Mouse (Mus musculus): ENCODE results near the gene Hnrnpul1. TPM values are rescaled to one million over a fixed set of nuclear protein-coding genes. Genes with fewer than 3 reads are reported as not detected.

Gene Hnrnpul1
- polyA plus RNA-seq, 1 experiment from 2014 or later: 58.5 TPM

DNA sequence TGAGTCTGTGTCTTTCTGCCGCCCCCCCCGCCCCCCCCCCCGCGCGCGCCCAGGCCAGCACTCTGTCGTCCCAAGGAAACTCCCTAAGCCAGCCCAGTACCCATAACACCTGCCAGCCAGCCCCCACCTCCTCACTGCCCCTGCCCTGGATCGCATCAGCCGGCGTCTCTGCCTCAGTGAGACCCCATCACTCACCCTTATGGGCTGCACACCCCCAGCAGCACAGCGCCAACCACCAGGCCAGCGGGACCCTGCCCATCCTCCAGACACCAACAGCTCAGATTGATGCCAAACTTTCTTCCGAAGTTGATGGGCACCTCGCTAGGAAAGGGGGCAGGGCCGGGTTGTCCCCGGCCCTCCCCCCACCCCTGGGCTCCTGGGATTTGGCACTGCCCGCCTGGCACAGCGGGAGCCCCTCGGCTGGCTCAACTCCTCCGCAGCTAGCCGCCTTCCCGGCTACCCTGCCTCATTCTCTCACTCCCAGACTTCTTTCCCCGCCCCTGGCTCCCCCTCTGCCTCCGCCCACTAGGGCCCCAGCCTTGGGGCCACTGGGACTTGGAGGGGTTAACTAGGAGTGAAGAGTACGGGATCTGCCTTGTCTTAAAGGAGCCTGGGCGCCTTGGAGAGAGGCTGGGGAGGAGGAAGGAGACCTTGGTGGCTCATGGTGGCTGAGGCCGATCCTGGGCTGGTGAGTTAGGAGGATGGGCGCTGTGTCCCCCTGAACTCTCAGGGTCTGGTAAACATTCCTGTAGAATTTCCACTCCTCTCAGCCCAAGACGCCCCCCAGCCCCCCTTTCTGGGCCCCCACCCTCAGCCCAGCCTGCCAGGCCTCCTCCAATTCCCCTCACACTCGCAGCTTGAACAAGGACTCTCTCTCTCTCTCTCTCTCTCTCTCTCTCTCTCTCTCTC is 33.9 kb upstream of the Hnrnpul1 start, which contains the start of gene Axl:
Axl (minus strand) TSS at position 486 of the 909 bp plus-strand sequence.
- Histone ChIP-seq H3K27ac (peak within 1 kb of the TSS; percentile 55), H3K4me2 (peak within 1 kb of the TSS; percentile 87), H3K36me3 (no peaks in the 10 kb centered on the region), H3K9me3 (no peaks in the 10 kb centered on the region), H3K4me1 (peaks cover 31% of the 10 kb centered on the region), H3K4me3 (peak within 1 kb of the TSS; percentile 59), H3K9ac (peak within 1 kb of the TSS; percentile 60), H3K27me3 (no peaks in the 10 kb centered on the region)
- WGBS: under 1% methylated on average over 29 of the region's 30 CpGs
- ATAC-seq (ENCODE audit: borderline replicate concordance, extremely low read depth, low FRiP score, low TSS enrichment): peak; percentile 90

DNA sequence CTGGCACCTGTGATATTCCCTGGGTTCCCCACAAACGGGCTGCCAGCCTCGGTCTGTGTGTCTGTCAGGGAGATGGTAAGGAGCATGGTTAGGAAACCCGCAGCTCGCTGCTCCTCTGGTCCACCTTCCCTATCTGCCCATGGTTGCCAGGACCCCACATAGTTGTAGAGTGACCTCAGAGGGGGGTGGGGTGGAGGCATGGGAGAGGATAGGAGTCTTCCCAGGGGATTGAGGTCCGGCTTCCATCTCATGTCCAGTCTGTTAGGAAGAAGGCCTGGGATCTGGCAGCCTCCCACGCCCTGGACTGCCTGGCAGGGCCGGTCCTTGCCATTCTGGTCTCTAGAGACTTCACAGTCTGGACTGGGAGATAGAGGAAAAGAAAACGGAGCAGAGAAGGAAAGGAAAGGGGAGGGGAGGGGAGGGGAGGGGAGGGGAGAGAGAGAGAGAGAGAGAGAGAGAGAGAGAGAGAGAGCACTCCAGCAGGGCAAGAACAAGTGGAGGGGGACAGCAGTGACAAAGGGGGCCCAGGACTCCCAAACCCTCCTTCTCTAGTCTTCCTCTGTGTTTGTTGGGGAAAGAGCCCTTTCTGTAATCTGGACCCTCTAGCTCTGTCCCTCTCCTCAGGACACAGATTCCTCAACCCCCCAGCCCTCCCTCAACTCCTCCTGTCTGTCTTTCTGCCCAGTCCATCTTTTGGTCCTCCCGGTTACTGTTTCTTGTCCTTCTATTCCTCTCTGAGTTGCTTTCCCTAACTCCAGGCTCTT is 33.1 kb upstream of the Hnrnpul1 start:
- Histone ChIP-seq H3K9me3 (no peaks in the 10 kb centered on the region), H3K4me2 (peak overlapping the region; percentile 87), H3K27me3 (no peaks in the 10 kb centered on the region), H3K27ac (peak overlapping the region; percentile 47; the same call in 1 of the 2 replicates), H3K36me3 (no peaks in the 10 kb centered on the region), H3K4me3 (peak overlapping the region; percentile 59), H3K9ac (peak overlapping the region; percentile 60), H3K4me1 (peaks cover 36% of the 10 kb centered on the region)
- WGBS: 15% methylated on average over 9 of the region's 9 CpGs
- ATAC-seq (ENCODE audit: borderline replicate concordance, extremely low read depth, low FRiP score, low TSS enrichment): peak; percentile 4; the same call in 1 of the 2 replicates

DNA sequence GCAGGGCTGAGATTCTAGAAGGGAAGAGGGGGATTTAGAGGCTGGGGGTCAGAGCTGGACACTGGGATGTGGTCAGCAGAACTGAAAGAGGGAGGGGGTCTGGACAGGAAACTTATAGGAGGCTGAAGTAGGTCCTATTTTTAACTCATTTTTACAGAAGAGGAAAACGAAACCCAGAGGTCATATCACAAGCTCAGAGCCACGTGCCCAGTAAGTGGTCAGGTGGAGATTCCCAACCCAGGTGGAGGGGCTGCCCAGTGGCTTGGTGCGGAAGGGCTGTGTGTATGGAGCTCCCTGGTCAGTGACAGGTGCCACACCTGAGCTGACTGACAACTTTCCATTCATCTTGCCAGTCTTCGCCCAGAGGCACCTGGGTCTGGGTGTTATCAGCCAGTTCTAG is 32.4 kb upstream of the Hnrnpul1 start:
- Histone ChIP-seq H3K4me3 (peak overlapping the region; percentile 59), H3K4me2 (peak overlapping the region; percentile 87), H3K27me3 (no peaks in the 10 kb centered on the region), H3K36me3 (no peaks in the 10 kb centered on the region), H3K9ac (peak overlapping the region; percentile 22; the same call in 1 of the 2 replicates), H3K9me3 (no peaks in the 10 kb centered on the region), H3K27ac (no peak overlapping the region), H3K4me1 (peaks cover 42% of the 10 kb centered on the region)
- 58% methylated on average over 4 of the region's 4 CpGs for WGBS
- no peak for ATAC-seq (ENCODE audit: borderline replicate concordance, extremely low read depth, low FRiP score, low TSS enrichment)

DNA sequence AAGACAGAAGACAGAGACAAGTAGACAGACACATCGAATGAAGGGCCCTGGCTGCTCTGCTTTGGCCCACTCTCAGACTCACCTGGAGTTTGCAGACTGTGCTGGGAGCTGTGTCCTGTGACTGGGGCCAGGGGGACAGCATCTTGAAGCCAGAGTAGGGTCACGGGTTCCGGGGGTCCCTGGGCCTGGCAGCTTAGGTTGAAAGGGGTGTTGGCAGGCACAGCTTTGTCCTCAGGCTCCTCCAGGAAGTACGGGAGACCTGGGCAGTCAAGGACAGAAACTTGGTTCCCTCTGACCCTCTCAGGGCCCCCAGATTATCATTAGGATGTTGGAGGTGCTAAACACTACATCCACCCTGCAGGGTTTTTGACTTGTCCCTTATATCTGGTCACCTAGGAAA is 31.2 kb upstream of the Hnrnpul1 start:
- no peaks in the 10 kb centered on the region for H3K9me3 ChIP-seq
- H3K36me3 ChIP-seq: no peaks in the 10 kb centered on the region
- no peak overlapping the region for H3K27ac ChIP-seq
- H3K4me2 ChIP-seq: no peak overlapping the region
- ATAC-seq (ENCODE audit: borderline replicate concordance, extremely low read depth, low FRiP score, low TSS enrichment): no peak
- H3K4me1 ChIP-seq: peaks cover 54% of the 10 kb centered on the region
- WGBS: 67% methylated on average over 4 of the region's 4 CpGs
- no peaks in the 10 kb centered on the region for H3K27me3 ChIP-seq
- H3K9ac ChIP-seq: no peak overlapping the region
- H3K4me3 ChIP-seq: no peak overlapping the region

DNA sequence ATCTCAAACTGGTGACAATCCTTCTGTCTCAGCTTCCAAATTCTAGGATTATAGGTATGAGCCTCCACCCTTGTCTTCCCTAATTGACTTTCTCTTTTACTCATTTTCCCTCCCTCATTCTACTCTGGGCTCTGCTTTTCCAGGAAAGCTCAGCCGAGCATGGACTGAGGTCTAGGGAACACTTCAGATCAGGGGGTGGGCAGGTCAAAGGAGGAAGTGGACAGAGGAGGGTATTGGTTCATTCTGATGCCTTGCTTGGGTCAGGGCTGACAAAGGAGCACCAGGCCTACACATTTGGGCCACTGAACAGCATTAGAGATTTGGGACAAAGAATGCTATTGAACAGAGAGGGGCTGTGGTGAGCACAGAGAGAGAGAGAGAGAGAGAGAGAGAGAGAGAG is 30.3 kb upstream of the Hnrnpul1 start:
- ATAC-seq (ENCODE audit: borderline replicate concordance, extremely low read depth, low FRiP score, low TSS enrichment): no peak
- no peak overlapping the region for H3K9ac ChIP-seq
- no peak overlapping the region for H3K27ac ChIP-seq
- no peak overlapping the region for H3K4me3 ChIP-seq
- no peaks in the 10 kb centered on the region for H3K9me3 ChIP-seq
- H3K4me1 ChIP-seq: peaks cover 51% of the 10 kb centered on the region
- 55% methylated on average over 1 of the region's 1 CpGs for WGBS
- no peaks in the 10 kb centered on the region for H3K27me3 ChIP-seq
- no peak overlapping the region for H3K4me2 ChIP-seq
- H3K36me3 ChIP-seq: no peaks in the 10 kb centered on the region

DNA sequence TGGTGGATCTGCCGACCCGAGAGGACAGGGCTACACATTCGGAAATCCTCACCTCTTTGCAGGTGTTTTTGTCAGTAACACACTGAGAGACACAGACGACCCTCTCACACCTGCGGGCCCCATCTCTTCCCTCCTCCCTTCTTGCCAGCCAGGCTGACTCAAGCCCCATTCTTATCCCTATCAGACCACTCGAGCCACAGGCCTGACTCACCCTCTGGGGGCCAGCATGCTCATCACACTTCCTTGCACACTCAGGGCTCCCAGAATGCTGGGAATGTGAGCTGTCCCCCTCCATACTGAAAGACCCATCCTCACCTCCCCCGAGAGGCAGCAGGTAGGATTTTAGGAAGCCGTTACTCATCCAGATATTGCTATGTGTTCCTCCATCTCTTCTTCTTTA is 29.2 kb upstream of the Hnrnpul1 start:
- ATAC-seq (ENCODE audit: borderline replicate concordance, extremely low read depth, low FRiP score, low TSS enrichment): no peak
- 52% methylated on average over 8 of the region's 8 CpGs for whole genome bisulfite sequencing
- no peak overlapping the region for H3K27ac ChIP-seq
- H3K9ac ChIP-seq: no peak overlapping the region
- H3K36me3 ChIP-seq: no peaks in the 10 kb centered on the region
- H3K4me1 ChIP-seq: peaks cover 42% of the 10 kb centered on the region
- no peaks in the 10 kb centered on the region for H3K27me3 ChIP-seq
- H3K9me3 ChIP-seq: no peaks in the 10 kb centered on the region
- H3K4me3 ChIP-seq: no peak overlapping the region
- no peak overlapping the region for H3K4me2 ChIP-seq

DNA sequence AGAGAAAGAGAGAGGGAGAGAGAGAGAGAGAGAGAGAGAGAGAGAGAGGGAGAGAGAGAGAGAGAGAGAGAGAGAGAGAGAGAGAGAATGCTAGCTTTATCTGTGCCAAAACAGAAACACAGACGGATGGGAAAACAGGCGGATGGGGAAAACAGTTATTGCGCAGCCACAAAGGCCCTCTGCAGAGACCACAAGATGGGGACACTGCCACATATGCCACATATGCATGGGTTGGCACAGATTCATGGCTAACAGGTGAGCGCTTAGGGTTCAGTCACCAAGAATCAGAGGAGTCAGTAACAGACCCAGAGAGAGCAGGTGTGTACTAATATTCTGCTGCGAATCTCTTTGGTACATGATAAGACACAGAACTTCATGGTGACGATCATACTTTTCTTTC is 28.2 kb upstream of the Hnrnpul1 start:
- peak overlapping the region; percentile 90; the same call in 1 of the 2 replicates for H3K27ac ChIP-seq
- no peak overlapping the region for H3K9ac ChIP-seq
- peaks cover 32% of the 10 kb centered on the region for H3K4me1 ChIP-seq
- no peaks in the 10 kb centered on the region for H3K36me3 ChIP-seq
- H3K4me3 ChIP-seq: no peak overlapping the region
- no peaks in the 10 kb centered on the region for H3K27me3 ChIP-seq
- 62% methylated on average over 6 of the region's 6 CpGs for WGBS
- no peaks in the 10 kb centered on the region for H3K9me3 ChIP-seq
- no peak for ATAC-seq (ENCODE audit: borderline replicate concordance, extremely low read depth, low FRiP score, low TSS enrichment)
- H3K4me2 ChIP-seq: no peak overlapping the region; the same call in 1 of the 2 replicates

DNA sequence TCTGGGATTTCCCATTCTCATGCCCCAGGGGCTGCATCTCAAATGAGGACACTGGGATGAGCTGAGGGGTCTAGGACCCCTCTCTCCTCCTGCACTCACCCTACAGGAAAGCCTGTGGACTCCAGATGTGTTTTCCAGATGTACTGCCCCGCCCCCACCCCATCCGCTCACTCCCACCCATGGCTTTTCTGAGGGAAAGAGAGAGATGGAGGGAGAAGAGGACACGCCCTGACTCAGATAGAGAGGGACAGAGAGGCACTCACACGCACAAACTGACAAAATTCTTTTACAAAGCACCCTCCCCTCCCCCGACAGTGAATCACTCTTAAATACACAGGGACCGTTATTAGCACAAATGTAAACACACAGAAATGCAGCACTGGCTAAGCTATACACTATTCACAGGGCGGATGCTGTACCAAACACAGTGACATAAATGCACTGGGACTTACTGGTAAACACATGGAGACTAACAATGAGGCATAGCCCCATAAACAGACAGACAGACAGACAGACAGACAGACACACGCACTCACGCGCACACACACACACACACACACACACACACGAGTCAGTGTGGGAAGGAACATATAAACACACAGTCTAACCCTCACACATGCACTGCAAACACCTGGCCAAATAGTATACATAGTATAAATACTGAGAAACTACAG is 27.5 kb upstream of the Hnrnpul1 start:
- WGBS: 23% methylated on average over 11 of the region's 11 CpGs
- peak overlapping the region; percentile 90 for H3K27ac ChIP-seq

DNA sequence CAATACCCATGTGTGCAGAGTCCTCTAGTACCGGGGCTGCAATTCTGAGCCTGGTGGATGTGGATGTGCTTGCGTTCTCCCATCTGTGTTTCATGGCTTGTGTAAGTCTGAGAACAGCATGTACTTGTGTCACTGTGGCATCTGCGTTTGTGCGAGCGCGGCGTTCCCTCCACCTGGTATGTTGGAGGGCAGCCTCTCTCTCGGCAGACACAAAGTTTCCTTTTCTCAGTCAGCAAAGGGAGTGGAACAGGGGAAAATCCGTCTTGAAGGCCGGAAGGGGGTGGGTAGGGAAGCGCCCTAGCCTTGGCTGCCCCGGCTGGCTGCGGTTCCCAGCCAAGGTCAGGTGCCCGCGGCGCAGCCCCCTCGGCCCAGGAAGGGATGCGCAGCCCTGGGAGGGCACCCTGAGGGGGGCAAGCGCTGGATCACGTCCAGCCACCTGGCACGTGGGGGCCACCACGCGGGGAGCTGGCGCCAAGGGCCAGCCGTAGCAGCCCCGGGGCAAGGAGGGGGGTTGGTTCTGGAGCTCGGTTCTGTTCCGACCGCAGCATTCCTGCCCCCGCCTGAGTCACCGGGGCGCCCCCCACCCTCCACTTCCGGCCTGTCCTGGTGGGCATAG is 26.9 kb upstream of the Hnrnpul1 start:
- Histone ChIP-seq H3K27ac (peak overlapping the region; percentile 90), H3K4me3 (peak overlapping the region; percentile 40), H3K9ac (peak overlapping the region; percentile 37), H3K4me1 (peaks cover 25% of the 10 kb centered on the region), H3K27me3 (no peaks in the 10 kb centered on the region), H3K4me2 (peak overlapping the region; percentile 90), H3K9me3 (no peaks in the 10 kb centered on the region), H3K36me3 (no peaks in the 10 kb centered on the region)
- 9% methylated on average over 31 of the region's 33 CpGs for WGBS
- ATAC-seq (ENCODE audit: borderline replicate concordance, extremely low read depth, low FRiP score, low TSS enrichment): peak; percentile 15; the same call in 1 of the 2 replicates

More for the DNA sequence above, 27.5 kb upstream of the Hnrnpul1 start:
- Histone ChIP-seq H3K4me2 (peak overlapping the region; percentile 90), H3K27me3 (no peaks in the 10 kb centered on the region), H3K4me3 (peak overlapping the region; percentile 40), H3K9me3 (no peaks in the 10 kb centered on the region), H3K36me3 (no peaks in the 10 kb centered on the region), H3K9ac (peak overlapping the region; percentile 37), H3K4me1 (peaks cover 27% of the 10 kb centered on the region)
- peak; percentile 74 for ATAC-seq (ENCODE audit: borderline replicate concordance, extremely low read depth, low FRiP score, low TSS enrichment)

DNA sequence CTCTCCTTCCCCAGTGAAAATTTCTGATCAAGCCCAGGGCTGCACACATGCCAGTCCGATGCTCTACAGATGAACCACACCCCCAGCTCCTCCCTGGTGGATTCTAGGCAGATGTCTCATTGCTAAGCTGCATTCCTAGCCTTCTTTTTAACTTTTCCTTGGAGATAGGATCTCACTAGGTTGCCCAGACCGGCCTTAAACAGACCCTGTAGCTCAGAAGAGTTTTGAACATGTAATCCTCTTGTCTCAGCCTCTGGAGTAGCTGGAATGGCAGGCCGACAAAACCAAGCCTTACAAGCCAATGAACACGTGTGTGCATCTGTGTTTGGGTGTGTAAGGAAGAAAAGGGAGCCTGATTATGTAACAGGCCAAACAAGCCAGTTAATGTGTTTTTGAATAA is 26.2 kb upstream of the Hnrnpul1 start:
- no peak for ATAC-seq (ENCODE audit: borderline replicate concordance, extremely low read depth, low FRiP score, low TSS enrichment)
- 56% methylated on average over 4 of the region's 4 CpGs for WGBS
- H3K4me2 ChIP-seq: no peak overlapping the region

DNA sequence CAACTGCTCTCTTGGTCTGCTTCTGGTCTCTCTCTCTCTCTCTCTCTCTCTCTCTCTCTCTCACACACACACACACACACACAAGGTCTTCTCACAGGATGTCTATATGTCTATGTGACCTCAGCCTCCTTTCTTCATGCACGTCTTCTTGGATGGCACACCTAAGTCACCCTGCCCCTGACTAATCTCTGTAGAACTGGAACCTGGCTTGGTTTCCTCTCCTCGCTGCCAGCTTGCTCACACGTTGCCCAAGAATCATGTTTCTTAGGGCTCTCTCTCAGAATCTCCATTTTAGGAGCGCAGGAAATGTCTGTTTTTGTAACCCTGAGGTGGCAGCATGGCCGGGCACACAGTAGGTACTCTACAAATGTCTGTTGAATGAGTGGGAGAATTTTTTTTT is 25.5 kb upstream of the Hnrnpul1 start:
- WGBS: 84% methylated on average over 5 of the region's 5 CpGs
- no peaks in the 10 kb centered on the region for H3K27me3 ChIP-seq
- no peak overlapping the region for H3K4me2 ChIP-seq
- H3K9me3 ChIP-seq: no peaks in the 10 kb centered on the region
- H3K9ac ChIP-seq: no peak overlapping the region
- H3K36me3 ChIP-seq: no peaks in the 10 kb centered on the region
- no peak overlapping the region for H3K4me3 ChIP-seq
- H3K27ac ChIP-seq: no peak overlapping the region
- H3K4me1 ChIP-seq: peaks cover 25% of the 10 kb centered on the region
- no peak for ATAC-seq (ENCODE audit: borderline replicate concordance, extremely low read depth, low FRiP score, low TSS enrichment)

More for the DNA sequence above, 26.2 kb upstream of the Hnrnpul1 start:
- Histone ChIP-seq H3K9ac (no peak overlapping the region), H3K27me3 (no peaks in the 10 kb centered on the region), H3K4me3 (no peak overlapping the region), H3K4me1 (peaks cover 25% of the 10 kb centered on the region), H3K27ac (peak overlapping the region; percentile 12), H3K36me3 (no peaks in the 10 kb centered on the region), H3K9me3 (no peaks in the 10 kb centered on the region)

Measured in lung, embryonic 15.5 days (tissue).